Mouse (Mus musculus) forebrain, embryonic 11.5 days (tissue): Measurements from ENCODE around the gene Efnb1. TPM values are rescaled to one million over a fixed set of nuclear protein-coding genes. Genes with fewer than 3 reads are reported as not detected.

Experiments
- ATAC-seq: fragments of 200-750 bp; cut with Nextera tagmentation; replicated peaks from 2 replicates; pipeline ENCODE4 v1.8.0; 2017; ENCODE audit warnings: moderate TSS enrichment; ENCODE audit not compliant: low FRiP score
- DNase-seq: peaks from one replicate; pipeline ENCODE4 v3.0.0-alpha.2; 2017; ENCODE audit warnings: low spot score
- H3K27ac ChIP-seq: fragments of 300-500 bp; sonication (generic); 2 replicates; pipeline ENCODE4 v1.5.1; 2014; ENCODE audit warnings: low read depth, low read length
- H3K27me3 ChIP-seq: fragments of 300-500 bp; sonication (generic); 2 replicates; pipeline ENCODE4 v1.6.1; 2014; ENCODE audit warnings: mild to moderate bottlenecking, low read length, mixed read lengths; ENCODE audit not compliant: control insufficient read depth, insufficient read depth
- H3K36me3 ChIP-seq: fragments of 300-500 bp; sonication (generic); 2 replicates; pipeline ENCODE4 v1.6.1; 2014; ENCODE audit warnings: mild to moderate bottlenecking, low read length, moderate library complexity, mixed read lengths; ENCODE audit not compliant: control insufficient read depth, insufficient read depth
- H3K4me1 ChIP-seq: fragments of 300-500 bp; sonication (generic); replicated peaks from 2 replicates; pipeline ENCODE4 v1.6.1; 2014; ENCODE audit warnings: low read length, mixed read lengths; ENCODE audit not compliant: control insufficient read depth, insufficient read depth
- H3K4me2 ChIP-seq: fragments of 300-500 bp; sonication (generic); 2 replicates; pipeline ENCODE4 v1.6.1; 2014; ENCODE audit warnings: low read depth, mild to moderate bottlenecking, low read length, moderate library complexity, mixed read lengths; ENCODE audit not compliant: severe bottlenecking
- H3K4me3 ChIP-seq: fragments of 300-500 bp; sonication (generic); 2 replicates; pipeline ENCODE4 v1.5.1; 2014; ENCODE audit warnings: low read depth, low read length
- H3K9ac ChIP-seq: fragments of 300-500 bp; sonication (generic); 2 replicates; pipeline ENCODE4 v1.6.1; 2014; ENCODE audit warnings: low read length
- H3K9me3 ChIP-seq: fragments of 300-500 bp; sonication (generic); 2 replicates; pipeline ENCODE4 v1.6.1; 2016; ENCODE audit warnings: low read length, mixed read lengths; ENCODE audit not compliant: control insufficient read depth
- WGBS: fragments of 180-500 bp; shearing (Covaris S2); extraction: QIAGEN DNeasy Blood & Tissue Kit; methylation state at CpG from one replicate; pipeline ENCODE4 v1.1.7; 2014; 5-methylcytosine and 5-hydroxymethylcytosine counted together
- polyA plus RNA-seq: library from polyadenylated mRNA; unstranded; fragments of >200 nt; fragmentation: Nextera tagmentation; extraction: Ambion mirVana; gene quantifications from 2 replicates; pipeline ENCODE4 v1.2.1, GENCODE M21; 2014

Efnb1 gene
- polyA plus RNA-seq, 1 experiment from 2014 or later = 116 TPM

- peaks cover 9% of the 10 kb centered on the region; the same call in 1 of the 2 replicates for H3K27me3 ChIP-seq
- WGBS = 30% methylated on average over 30 of the region's 31 CpGs
- ATAC-seq = no peak
Observed at GRCm38 (mm10) chrX:99137143-99137870, 1.4 kb downstream of the Efnb1 start.

DNA sequence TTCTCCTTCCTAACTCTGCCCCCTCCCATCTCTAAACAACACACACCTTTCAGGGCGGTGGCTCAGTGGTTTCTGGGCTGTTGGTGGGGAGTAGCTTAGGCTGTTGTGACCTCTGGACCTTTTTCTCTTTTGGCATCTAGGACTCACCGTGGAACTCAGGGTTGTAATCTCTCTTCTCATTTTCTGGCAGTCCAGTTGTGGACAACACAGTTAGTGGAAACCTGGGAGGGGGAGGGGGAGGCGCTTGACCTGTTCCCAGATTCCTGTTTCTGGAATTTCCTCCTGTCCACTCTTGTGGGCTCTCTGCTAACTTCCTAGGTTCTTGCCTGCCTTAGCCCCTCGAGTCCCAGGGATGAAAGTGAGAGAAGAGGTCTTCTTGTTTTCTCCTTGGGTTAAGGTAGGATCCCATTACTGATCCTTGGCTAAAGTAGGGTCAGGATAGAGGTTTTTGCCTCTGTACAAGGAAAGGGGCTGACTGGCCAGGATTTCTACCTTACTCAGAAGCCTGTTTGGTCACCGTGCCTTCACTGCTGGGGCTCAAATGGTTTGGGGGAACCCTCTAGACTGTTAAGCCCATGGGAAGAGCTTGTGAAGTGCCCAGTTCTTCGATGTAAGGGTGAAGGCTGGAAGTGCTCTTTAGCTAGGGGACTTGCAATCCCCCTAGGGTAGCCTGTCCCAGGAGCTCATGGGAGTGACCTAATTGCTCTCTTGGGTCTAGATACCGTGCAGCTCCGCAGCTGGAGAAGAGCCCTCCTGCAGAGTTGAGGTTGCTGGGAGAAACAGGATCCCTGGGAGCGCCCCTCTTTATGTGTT is 2.2 kb downstream of the Efnb1 start:
- Histone ChIP-seq H3K4me3 (peak overlapping the region; percentile 69), H3K36me3 (no peaks in the 10 kb centered on the region), H3K4me2 (peak overlapping the region; percentile 70), H3K27me3 (peaks cover 9% of the 10 kb centered on the region; the same call in 1 of the 2 replicates), H3K9me3 (no peaks in the 10 kb centered on the region), H3K9ac (peak overlapping the region; percentile 92), H3K4me1 (peaks cover 4% of the 10 kb centered on the region; the same call in 1 of the 2 replicates), H3K27ac (0 out of 2 replicates have a peak overlapping the region, but pooled peaks have one; percentile 77)
- no peak for DNase-seq
- WGBS = 24% methylated on average over 8 of the region's 9 CpGs
- ATAC-seq = no peak

More at GRCm38 (mm10) chrX:99137143-99137870, 1.4 kb downstream of the Efnb1 start:
- H3K4me2 ChIP-seq = peak overlapping the region; percentile 70
- peak overlapping the region; percentile 69 for H3K4me3 ChIP-seq
- no peak for DNase-seq
- no peaks in the 10 kb centered on the region for H3K9me3 ChIP-seq
- no peaks in the 10 kb centered on the region for H3K36me3 ChIP-seq
- peaks cover 4% of the 10 kb centered on the region; the same call in 1 of the 2 replicates for H3K4me1 ChIP-seq
- H3K27ac ChIP-seq = peak overlapping the region; percentile 77; the same call in 1 of the 2 replicates
- H3K9ac ChIP-seq = peak overlapping the region; percentile 92

- WGBS = 57% methylated on average over 8 of the region's 8 CpGs
- no peak; the same call in 1 of the 2 replicates for ATAC-seq
- no peak for DNase-seq
- H3K27ac ChIP-seq = peak overlapping the region; percentile 46
- peaks cover 7% of the 10 kb centered on the region; the same call in 1 of the 2 replicates for H3K4me1 ChIP-seq
- H3K4me3 ChIP-seq = peak overlapping the region; percentile 69
- no peaks in the 10 kb centered on the region for H3K9me3 ChIP-seq
- H3K9ac ChIP-seq = peak overlapping the region; percentile 92
- peaks cover 5% of the 10 kb centered on the region; the same call in 1 of the 2 replicates for H3K27me3 ChIP-seq
- no peaks in the 10 kb centered on the region; the same call in 1 of the 2 replicates for H3K36me3 ChIP-seq
- peak overlapping the region; percentile 70 for H3K4me2 ChIP-seq
Observed at GRCm38 (mm10) chrX:99141079-99141478, 5.1 kb downstream of the Efnb1 start.

GRCm38 (mm10) chrX:99141900-99142299 is 6.0 kb downstream of the Efnb1 start:
- peak; percentile 56 for ATAC-seq
- H3K9ac ChIP-seq = peak overlapping the region; percentile 92
- peak overlapping the region; percentile 46 for H3K27ac ChIP-seq
- H3K4me3 ChIP-seq = peak overlapping the region; percentile 69
- no peaks in the 10 kb centered on the region; the same call in 1 of the 2 replicates for H3K36me3 ChIP-seq
- H3K9me3 ChIP-seq = no peaks in the 10 kb centered on the region
- peaks cover 5% of the 10 kb centered on the region; the same call in 1 of the 2 replicates for H3K27me3 ChIP-seq
- H3K4me2 ChIP-seq = peak overlapping the region; percentile 70
- DNase-seq = no peak
- peaks cover 9% of the 10 kb centered on the region; the same call in 1 of the 2 replicates for H3K4me1 ChIP-seq

- H3K4me2 ChIP-seq = no peak overlapping the region
- DNase-seq (no peak), ATAC-seq (no peak)
- no peaks in the 10 kb centered on the region; the same call in 1 of the 2 replicates for H3K36me3 ChIP-seq
- no peak overlapping the region for H3K27ac ChIP-seq
- WGBS = 82% methylated on average over 7 of the region's 7 CpGs
- peaks cover 7% of the 10 kb centered on the region; the same call in 1 of the 2 replicates for H3K27me3 ChIP-seq
- H3K9ac ChIP-seq = no peak overlapping the region
- no peaks in the 10 kb centered on the region for H3K9me3 ChIP-seq
- H3K4me3 ChIP-seq = no peak overlapping the region
- H3K4me1 ChIP-seq = peaks cover 12% of the 10 kb centered on the region
Observed at GRCm38 (mm10) chrX:99145561-99145960, 9.6 kb downstream of the Efnb1 start.

DNA sequence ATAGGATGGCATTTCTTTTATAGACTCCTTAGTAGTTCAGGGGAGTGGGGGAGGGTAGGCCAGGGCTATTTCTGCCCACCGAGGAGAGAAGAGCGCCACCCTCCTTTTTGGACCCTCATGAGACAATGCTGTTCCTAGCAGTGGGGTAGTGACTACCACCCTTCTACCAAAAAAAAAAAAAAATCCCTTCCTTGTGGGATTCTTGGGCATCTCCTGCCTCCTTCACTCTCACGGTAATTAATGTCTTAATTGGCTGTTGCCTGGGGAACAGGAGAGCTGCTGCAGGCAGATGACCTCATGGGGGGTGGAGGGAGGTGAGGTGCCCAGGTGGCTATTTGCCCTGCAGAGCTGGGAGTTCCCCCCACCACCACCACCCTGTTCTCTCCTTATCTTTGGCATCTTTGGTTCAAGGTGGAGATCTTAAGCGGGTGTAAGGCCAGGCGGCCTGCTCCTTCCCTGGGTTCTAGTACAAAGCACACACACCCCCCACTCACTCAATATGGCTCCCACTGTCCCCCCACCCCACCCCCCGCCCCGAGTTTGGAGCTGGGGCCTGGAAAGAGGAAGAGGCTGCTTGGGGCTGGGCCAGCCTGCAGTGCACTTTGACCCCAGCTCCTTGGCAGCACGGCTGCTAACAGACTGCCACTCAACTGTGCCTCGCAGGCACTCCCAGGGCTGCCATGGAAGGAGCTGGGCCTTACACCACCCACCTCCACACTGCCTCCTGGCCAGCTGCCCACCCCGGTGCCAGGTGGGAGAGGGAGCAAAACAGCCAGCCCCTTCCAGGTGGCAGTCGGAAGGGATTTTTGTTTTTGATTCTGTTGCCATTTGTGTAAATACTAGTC is 12.4 kb downstream of the Efnb1 start:
- Histone ChIP-seq H3K27ac (peak overlapping the region; percentile 63; the same call in 1 of the 2 replicates), H3K9me3 (no peaks in the 10 kb centered on the region), H3K27me3 (peaks cover 7% of the 10 kb centered on the region; the same call in 1 of the 2 replicates), H3K4me3 (no peak overlapping the region), H3K9ac (no peak overlapping the region), H3K4me1 (peaks cover 23% of the 10 kb centered on the region), H3K4me2 (0 out of 2 replicates have a peak overlapping the region, but pooled peaks have one; percentile 12), H3K36me3 (no peaks in the 10 kb centered on the region; the same call in 1 of the 2 replicates)
- ATAC-seq (peak; percentile 40), DNase-seq (no peak)
- WGBS = 43% methylated on average over 11 of the region's 11 CpGs

DNA sequence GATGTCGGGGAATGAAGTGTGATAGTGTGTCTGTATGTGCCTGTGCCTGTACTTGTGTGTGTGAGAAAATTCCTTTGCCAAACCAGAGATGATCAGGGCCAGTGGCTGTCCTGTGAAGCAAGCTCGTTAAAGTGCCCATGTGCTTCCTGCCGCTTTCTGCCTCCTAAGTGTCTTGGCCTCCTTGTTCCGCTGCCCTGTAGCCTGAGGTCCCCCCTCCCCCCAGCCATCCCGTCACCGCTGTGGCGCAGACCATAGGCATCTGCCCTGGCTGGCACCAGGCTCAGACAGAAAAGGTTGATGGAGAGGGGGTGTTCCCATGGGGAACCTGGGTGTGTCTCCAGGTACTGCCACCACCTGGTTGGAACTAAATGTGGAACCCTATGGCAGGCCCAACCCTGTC is 13.1 kb downstream of the Efnb1 start:
- H3K9me3 ChIP-seq = no peaks in the 10 kb centered on the region
- H3K9ac ChIP-seq = no peak overlapping the region
- DNase-seq (no peak), ATAC-seq (no peak)
- no peaks in the 10 kb centered on the region; the same call in 1 of the 2 replicates for H3K36me3 ChIP-seq
- peaks cover 7% of the 10 kb centered on the region; the same call in 1 of the 2 replicates for H3K27me3 ChIP-seq
- H3K27ac ChIP-seq = peak overlapping the region; percentile 50; the same call in 1 of the 2 replicates
- no peak overlapping the region for H3K4me3 ChIP-seq
- WGBS = 54% methylated on average over 7 of the region's 7 CpGs
- peaks cover 24% of the 10 kb centered on the region for H3K4me1 ChIP-seq
- H3K4me2 ChIP-seq = no peak overlapping the region
